In the genomic region with DNA sequence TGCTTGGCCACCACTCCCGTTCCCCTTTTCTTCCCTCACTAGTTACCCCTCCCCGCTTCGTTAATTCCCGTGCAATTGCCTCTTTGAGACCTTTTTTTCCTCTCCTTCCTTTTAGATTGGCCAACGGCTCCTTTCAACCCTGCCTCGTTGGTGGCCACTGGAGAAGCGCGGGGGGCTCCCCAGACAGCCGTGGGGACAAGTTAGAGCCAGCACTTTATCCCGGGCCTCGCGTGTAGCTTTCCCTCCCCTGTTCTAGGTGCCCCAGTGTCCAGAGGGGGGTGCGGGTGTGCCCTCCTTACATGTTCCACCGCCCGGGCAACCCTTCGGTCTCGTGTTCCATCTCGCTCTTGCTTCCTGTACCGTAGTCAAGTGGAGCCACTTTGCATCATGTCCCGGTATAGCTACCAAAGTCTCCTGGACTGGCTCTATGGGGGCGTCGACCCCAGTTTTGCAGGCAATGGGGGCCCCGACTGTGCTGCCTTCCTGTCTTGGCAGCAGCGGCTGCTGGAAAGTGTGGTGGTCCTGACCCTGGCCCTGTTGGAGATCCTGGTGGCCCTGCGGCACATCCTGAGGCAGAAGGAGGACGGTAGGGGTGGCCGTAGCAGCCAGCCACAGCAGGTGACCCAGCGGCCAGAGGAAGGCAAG, we compare ENCODE assay signal across 8 mouse cellular contexts. TPM values are rescaled to one million over a fixed set of nuclear protein-coding genes. Genes with fewer than 3 reads are reported as not detected.
A peak's percentile ranks its signal among the peaks of the same experiment; 100 is the strongest.
DNase-seq lines count a peak whose midpoint lies in the region; ATAC-seq and TF ChIP-seq lines count a peak whose summit lies in the region.

No protein-coding gene starts in this region.

- H3K4me2 ChIP-seq in embryonic facial prominence, embryonic 15.5 days (replicated peaks) = peak overlapping the region; percentile 58
- H3K4me2 ChIP-seq in hindbrain, embryonic 15.5 days = peak overlapping the region; percentile 68
- H3K4me2 ChIP-seq in liver, embryonic 14.5 days (ENCODE audit: low read depth) = peak overlapping the region; percentile 70
- H3K4me2 ChIP-seq in neural tube, embryonic 13.5 days = peak overlapping the region; percentile 69

- H3K36me3 ChIP-seq in G1E (replicated peaks) = peaks cover 35% of the 10 kb centered on the region
- H3K36me3 ChIP-seq in embryonic facial prominence, embryonic 15.5 days = no peaks in the 10 kb centered on the region
- H3K36me3 ChIP-seq in hindbrain, embryonic 15.5 days = no peaks in the 10 kb centered on the region
- H3K36me3 ChIP-seq in liver, embryonic 14.5 days (replicated peaks; ENCODE audit: control insufficient read depth, insufficient read depth, low read depth) = peaks cover 2% of the 10 kb centered on the region; the same call in 1 of the 2 replicates
- no peaks in the 10 kb centered on the region for H3K36me3 ChIP-seq in neural tube, embryonic 13.5 days

- TF ChIP-seq EP300 in liver, embryonic 14.5 days (IDR thresholded peaks at IDR 0.05; ENCODE audit: low read depth) = no peak

- TF ChIP-seq CTCF in G1E (IDR thresholded peaks at IDR 0.05; ENCODE audit: low read depth, low read length) = no peak
- TF ChIP-seq CTCF in liver, embryonic 14.5 days (IDR thresholded peaks at IDR 0.05; ENCODE audit: low read depth) = no peak

- no peaks in the 10 kb centered on the region for H3K9me3 ChIP-seq in G1E (replicated peaks)
- H3K9me3 ChIP-seq in embryonic facial prominence, embryonic 15.5 days (replicated peaks) = no peaks in the 10 kb centered on the region
- no peaks in the 10 kb centered on the region for H3K9me3 ChIP-seq in hindbrain, embryonic 15.5 days
- H3K9me3 ChIP-seq in liver, embryonic 14.5 days (ENCODE audit: control insufficient read depth, low read length) = no peaks in the 10 kb centered on the region
- H3K9me3 ChIP-seq in neural tube, embryonic 13.5 days = no peaks in the 10 kb centered on the region

- H3K4me3 ChIP-seq in G1E (ENCODE audit: low read depth, low read length) = peak overlapping the region; percentile 75
- peak overlapping the region; percentile 56 for H3K4me3 ChIP-seq in embryonic facial prominence, embryonic 15.5 days (replicated peaks)
- H3K4me3 ChIP-seq in hindbrain, embryonic 15.5 days = peak overlapping the region; percentile 59
- peak overlapping the region; percentile 76 to 79 for H3K4me3 ChIP-seq in liver, embryonic 14.5 days (ENCODE audit: insufficient read depth in 1 of 2, low read depth in 2 of 2, low read length in 2 of 2)
- peak overlapping the region; percentile 57 for H3K4me3 ChIP-seq in neural tube, embryonic 13.5 days

- DNase-seq in 416B (ENCODE audit: low read depth) (peak; percentile 32), G1E (ENCODE audit: low spot score) (no peak)
- no peak for DNase-seq in liver, embryonic 14.5 days (ENCODE audit: low read depth in 3 of 3, low spot score in 3 of 3)
- DNase-seq in yolk sac, embryonic 10.5 days (ENCODE audit: low spot score) = no peak
- DNase-seq in layer of hippocampus, postnatal 36 days = no peak

- no peak for ATAC-seq in G1E (ENCODE audit: extremely low read depth, insufficient number of reproducible peaks, low FRiP score, poor library complexity, severe bottlenecking)
- no peak for ATAC-seq in embryonic facial prominence, embryonic 15.5 days (ENCODE audit: insufficient number of reproducible peaks, low FRiP score, low TSS enrichment, low read depth)
- 0 out of 2 replicates have a peak, but pooled peaks have one; percentile 9 for ATAC-seq in hindbrain, embryonic 15.5 days (ENCODE audit: low FRiP score, low read depth)
- no peak for ATAC-seq in liver, embryonic 14.5 days (ENCODE audit: insufficient read depth)
- peak; percentile 12; the same call in 1 of the 2 replicates for ATAC-seq in neural tube, embryonic 13.5 days (ENCODE audit: low read depth)

- peak overlapping the region; percentile 95 for H3K27ac ChIP-seq in embryonic facial prominence, embryonic 15.5 days (replicated peaks)
- H3K27ac ChIP-seq in hindbrain, embryonic 15.5 days (replicated peaks) = peak overlapping the region; percentile 86
- H3K27ac ChIP-seq in liver, embryonic 14.5 days = peak overlapping the region; percentile 20; the same call in 1 of the 2 replicates
- peak overlapping the region; percentile 90 for H3K27ac ChIP-seq in neural tube, embryonic 13.5 days (replicated peaks)

- peak overlapping the region; percentile 47 for H3K9ac ChIP-seq in embryonic facial prominence, embryonic 15.5 days
- peak overlapping the region; percentile 60 for H3K9ac ChIP-seq in hindbrain, embryonic 15.5 days
- peak overlapping the region; percentile 78 for H3K9ac ChIP-seq in liver, embryonic 14.5 days (replicated peaks)
- H3K9ac ChIP-seq in neural tube, embryonic 13.5 days = peak overlapping the region; percentile 79

- H3K27me3 ChIP-seq in G1E (ENCODE audit: insufficient read depth, low read length) = no peaks in the 10 kb centered on the region
- H3K27me3 ChIP-seq in embryonic facial prominence, embryonic 15.5 days = peaks cover 11% of the 10 kb centered on the region
- 0 out of 2 replicates have a peak, but pooled peaks cover 2% of the 10 kb centered on the region for H3K27me3 ChIP-seq in hindbrain, embryonic 15.5 days
- H3K27me3 ChIP-seq in liver, embryonic 14.5 days (ENCODE audit: control insufficient read depth, insufficient read depth, low read length) = no peaks in the 10 kb centered on the region
- H3K27me3 ChIP-seq in neural tube, embryonic 13.5 days = peaks cover 48% of the 10 kb centered on the region

- peaks cover 53% of the 10 kb centered on the region for H3K4me1 ChIP-seq in G1E (ENCODE audit: insufficient read depth, low read depth, low read length)
- peaks cover 17% of the 10 kb centered on the region for H3K4me1 ChIP-seq in embryonic facial prominence, embryonic 15.5 days
- peaks cover 20% of the 10 kb centered on the region for H3K4me1 ChIP-seq in hindbrain, embryonic 15.5 days (replicated peaks)
- peaks cover 10 to 42% of the 10 kb centered on the region in 2 experiments; a peak in 3 of 4 replicates for H3K4me1 ChIP-seq in liver, embryonic 14.5 days (replicated peaks; ENCODE audit: control insufficient read depth in 2 of 2, insufficient read depth in 2 of 2, low read length in 1 of 2)
- H3K4me1 ChIP-seq in neural tube, embryonic 13.5 days (replicated peaks) = peaks cover 46% of the 10 kb centered on the region

- 23% methylated on average over 28 of the region's 28 CpGs for WGBS in embryonic facial prominence, embryonic 15.5 days
- WGBS in hindbrain, embryonic 15.5 days = 21% methylated on average over 28 of the region's 28 CpGs
- WGBS in liver, embryonic 14.5 days (ENCODE audit: insufficient replicate concordance) = 14% methylated on average over 28 of the region's 28 CpGs
- 16% methylated on average over 28 of the region's 28 CpGs for WGBS in neural tube, embryonic 13.5 days

RNA-seq across cellular contexts. Expression of a gene that starts 1.1 kb away (rescaled TPM):
- total RNA-seq in G1E (2014; fragmentation: Nextera tagmentation) (64.3 and 68.6 TPM in 2 replicates), G1E (2017) (102 and 110 TPM in 2 replicates)
- polyA plus RNA-seq in G1E (2012) = 36.5 and 41.1 TPM in 2 replicates
- polyA plus RNA-seq in embryonic facial prominence, embryonic 15.5 days (2015; fragmentation: Nextera tagmentation; extraction: Ambion mirVana) = 47.3 and 48.1 TPM in 2 replicates
- 24.9 and 25.1 TPM in 2 replicates for polyA plus RNA-seq in hindbrain, embryonic 15.5 days (2015; fragmentation: Nextera tagmentation; extraction: Ambion mirVana)
- polyA plus RNA-seq in liver, embryonic 14.5 days (2012; rRNA removed) = 12.3 and 14.3 TPM in 2 replicates
- polyA plus RNA-seq in liver, embryonic 14.5 days (2014; fragmentation: Nextera tagmentation; extraction: Ambion mirVana) = 12.6 and 14.7 TPM in 2 replicates
- 34.1 and 37.8 TPM in 2 replicates for polyA plus RNA-seq in neural tube, embryonic 13.5 days (2015; fragmentation: Nextera tagmentation; extraction: Ambion mirVana)
- total RNA-seq in layer of hippocampus, postnatal 36 days (2021) = 10 to 100 TPM; 18.4 to 21.6 TPM

Comparison
In these comparisons a context has a peak if more than half of its experiments do, and no peak if none do; other contexts are left out.
1. ATAC-seq: peak in hindbrain, embryonic 15.5 days (single experiment) and neural tube, embryonic 13.5 days (single experiment); none in G1E (single experiment), embryonic facial prominence, embryonic 15.5 days (single experiment) and liver, embryonic 14.5 days (single experiment).
2. H3K27ac ChIP-seq: peak in every context shown above with its lines; median percentile 95 in embryonic facial prominence, embryonic 15.5 days; 90 in neural tube, embryonic 13.5 days; 86 in hindbrain, embryonic 15.5 days; 20 in liver, embryonic 14.5 days.
3. Peak in every context shown above with its lines, with median percentiles within 50 percentile points of each other: H3K4me3 ChIP-seq, H3K4me2 ChIP-seq and H3K9ac ChIP-seq.